Mouse (Mus musculus) lung, postnatal 0 days (tissue): ENCODE measurements at regions not wholly inside any gene's neighbourhood (a gene's known extent, or its start where the extent isn't known, plus 50 kb on each side); places are given as distances from the start of the nearest gene placed in this dataset.

Experiments used
- CTCF ChIP-seq: IDR thresholded peaks from 2 replicates; pipeline ENCODE4 v1.5.1; 2016; ENCODE audit warnings: antibody characterized with exemption, mild to moderate bottlenecking
- EP300 ChIP-seq: IDR thresholded peaks from 2 replicates; pipeline ENCODE4 v1.6.1; 2016; ENCODE audit warnings: antibody characterized with exemption, mild to moderate bottlenecking, control low read depth

DNA sequence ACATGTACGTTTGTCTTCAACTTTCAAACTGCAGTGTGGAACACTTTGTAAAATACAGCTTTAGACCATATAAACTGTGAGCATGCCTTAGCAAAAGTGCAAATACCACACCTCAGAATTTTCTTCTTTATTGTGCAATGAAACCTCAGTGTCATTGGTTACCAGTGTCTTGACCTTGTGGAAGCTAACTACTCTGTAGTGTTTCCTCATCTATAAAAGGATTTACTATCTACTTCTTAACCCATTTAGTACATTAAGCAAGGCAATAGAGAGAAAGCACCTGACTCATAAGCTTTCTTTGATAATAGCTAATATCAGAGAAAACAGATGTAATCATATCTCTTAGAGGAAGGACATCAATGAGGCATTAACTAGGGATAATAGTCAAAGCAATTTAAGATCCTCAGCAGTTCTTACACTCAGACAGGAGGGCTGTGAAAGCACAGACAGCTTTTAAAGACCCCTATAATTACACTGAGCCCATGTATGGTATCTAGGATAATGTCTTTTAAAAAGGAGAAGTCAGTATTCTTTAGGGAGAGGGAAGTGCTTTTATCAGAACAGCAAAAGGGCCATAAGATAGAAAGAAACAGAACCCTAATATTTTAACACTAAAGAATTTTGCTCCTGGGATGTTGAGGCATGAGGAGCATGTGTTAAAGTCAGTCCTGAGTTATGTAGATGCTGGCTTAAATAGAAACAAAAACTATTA is 260.2 kb downstream of the Tex13c3 start:
- TF ChIP-seq CTCF = no peak
- TF ChIP-seq EP300 = no peak
